Mouse (Mus musculus): ENCODE measurements around the gene Prok1.

Gene Prok1

GRCm38 (mm10) chr3:107239607-107240006 lies at the start of gene Prok1:
Prok1 (minus strand) TSS chr3:107239707.
- no peak for DNase-seq (ENCODE audit: low read depth, low spot score)

DNA sequence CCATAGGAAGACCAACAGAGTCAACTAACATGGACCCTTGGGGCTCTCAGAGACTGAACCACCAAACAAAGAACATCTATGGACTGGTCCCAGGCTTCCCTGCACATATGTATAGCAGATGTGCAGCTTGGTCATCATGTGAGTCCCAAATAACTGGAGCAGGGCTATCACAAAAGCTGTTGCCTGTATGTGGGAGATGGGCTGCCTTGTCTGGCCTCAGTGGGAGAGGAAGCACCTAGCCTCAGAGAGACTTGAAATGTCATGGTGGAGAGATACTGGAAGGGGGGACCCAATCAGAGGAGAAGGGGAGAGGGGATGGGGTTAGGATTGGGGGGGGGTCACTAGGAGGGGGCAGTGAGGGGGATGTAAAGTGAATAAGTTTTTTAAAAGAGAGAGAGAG lies 47.8 kb upstream of the Prok1 start:
- DNase-seq (ENCODE audit: low read depth, low spot score) = no peak

DNA sequence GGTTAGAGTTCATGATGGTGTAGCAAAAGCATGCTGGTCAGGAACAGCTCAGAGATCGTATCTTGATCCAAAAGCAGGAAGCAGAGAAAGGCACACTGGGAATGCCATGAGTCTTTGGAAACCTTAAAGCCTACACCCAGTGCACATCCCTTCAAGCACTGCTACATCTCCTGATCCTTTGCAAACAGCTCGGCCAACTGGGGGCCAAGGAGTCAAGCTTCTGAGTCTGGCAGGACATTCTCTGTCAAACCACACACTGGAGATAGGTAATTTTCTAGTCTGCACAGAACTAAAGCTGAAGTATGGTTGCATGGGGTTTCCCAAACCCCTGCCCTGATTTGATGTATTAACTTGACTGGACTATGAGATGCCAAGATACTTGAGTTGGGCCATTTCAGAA lies 46.6 kb upstream of the Prok1 start:
- no peak for DNase-seq (ENCODE audit: low read depth, low spot score)

DNA sequence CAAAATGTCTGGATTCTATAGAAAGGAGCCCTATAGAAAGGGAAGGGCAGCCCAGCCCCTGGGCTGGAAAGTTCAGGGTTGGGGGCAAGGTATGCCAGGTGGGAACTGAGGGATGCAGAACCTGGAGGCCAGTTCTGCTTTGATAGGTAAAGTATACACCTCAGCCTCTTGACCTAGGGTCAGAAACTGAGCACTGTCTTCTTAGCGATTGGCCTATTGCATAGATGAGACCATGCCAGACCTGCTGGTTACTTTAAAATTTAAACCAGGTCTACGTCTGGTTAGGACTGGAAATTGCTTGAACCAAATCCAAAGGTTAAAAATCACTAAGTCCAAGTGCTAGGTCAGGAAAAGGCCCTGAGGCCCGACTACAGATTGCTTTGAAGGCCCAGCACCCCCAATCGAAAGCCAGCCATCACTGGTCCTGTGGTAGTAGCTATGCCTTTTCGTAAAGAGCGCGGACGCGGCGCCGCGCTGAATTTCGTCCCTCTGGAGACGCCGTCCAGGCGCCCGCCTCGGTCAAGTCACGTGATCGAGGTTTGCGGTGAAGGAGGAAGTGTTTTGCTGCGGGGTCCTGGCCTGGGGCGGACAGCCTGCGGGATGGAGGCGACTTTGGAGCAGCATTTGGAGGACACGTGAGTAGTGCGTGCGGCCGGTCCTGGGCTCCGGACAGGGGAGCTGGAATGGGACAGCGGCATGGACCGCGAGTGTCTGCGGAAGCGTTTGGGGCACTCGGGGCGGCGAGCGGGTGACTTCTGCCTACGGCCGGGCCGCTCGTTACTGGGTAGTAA lies 39.2 kb upstream of the Prok1 start, which contains the start of gene Lamtor5:
TSS of gene Lamtor5 (plus strand) at position 380 of the 791 bp plus-strand sequence.
- peak; percentile 85 for DNase-seq (ENCODE audit: low read depth, low spot score)

DNA sequence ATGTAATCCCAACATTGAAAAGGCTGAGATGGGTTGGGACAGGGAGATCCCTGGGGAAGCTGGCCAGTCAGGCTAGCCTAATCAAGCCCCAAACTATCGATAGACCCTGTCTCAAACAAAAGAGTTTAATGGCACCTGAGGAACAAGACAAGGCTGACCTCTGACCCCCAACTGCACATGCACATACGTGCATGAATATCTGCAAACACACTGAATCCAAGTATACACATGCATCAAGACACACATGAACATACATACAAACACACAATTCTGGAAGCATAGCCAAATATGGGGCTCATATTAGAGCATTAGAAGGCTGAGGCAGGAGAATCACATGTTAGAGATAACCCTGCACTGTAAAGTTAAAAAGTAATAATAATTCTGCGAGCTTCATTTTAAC lies 37.1 kb upstream of the Prok1 start:
- no peak for DNase-seq (ENCODE audit: low read depth, low spot score)

DNA sequence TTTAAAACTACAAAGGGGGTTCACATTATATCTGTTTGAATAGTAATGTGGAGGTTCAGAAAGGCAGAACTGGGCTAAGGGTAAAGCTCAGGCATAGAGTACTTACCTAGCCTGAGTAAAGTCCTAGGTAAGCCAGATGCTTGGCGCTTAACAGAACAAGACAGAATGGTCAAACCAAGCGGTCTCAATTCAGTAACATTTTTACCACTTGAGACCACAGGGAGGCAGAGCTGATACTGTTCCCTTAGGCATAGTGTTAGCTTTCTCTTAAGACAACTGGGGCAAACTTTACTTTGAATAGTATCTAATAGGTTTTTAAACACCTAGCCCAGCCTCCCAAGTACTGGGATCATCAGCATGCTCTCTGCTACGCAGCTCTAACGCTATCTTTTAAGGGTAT lies 36.5 kb upstream of the Prok1 start:
- DNase-seq (ENCODE audit: low read depth, low spot score) = no peak

DNA sequence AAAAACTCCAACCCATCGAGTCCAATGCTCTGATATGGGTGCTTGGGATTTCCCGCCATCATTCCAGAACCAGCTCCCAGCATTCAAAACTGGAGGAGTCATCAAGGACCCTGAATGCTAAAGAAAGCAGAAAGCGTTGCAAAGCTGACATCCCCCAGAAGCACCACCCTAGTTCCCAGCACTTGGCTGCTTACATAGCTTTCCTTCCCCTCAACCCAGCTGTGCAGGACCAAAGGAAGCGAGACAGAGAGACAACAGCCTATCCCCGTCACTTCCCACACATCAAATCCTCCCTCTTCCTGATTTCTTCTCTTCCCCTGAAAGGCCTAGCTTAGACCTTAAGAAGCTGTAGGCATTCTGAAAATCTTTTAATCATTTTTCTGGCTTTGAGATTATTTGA lies 35.8 kb upstream of the Prok1 start:
- no peak for DNase-seq (ENCODE audit: low read depth, low spot score)

GRCm38 (mm10) chr3:107273820-107274219 lies 34.3 kb upstream of the Prok1 start:
- peak; percentile 56 for DNase-seq (ENCODE audit: low read depth, low spot score)

GRCm38 (mm10) chr3:107272433-107272832 lies 32.9 kb upstream of the Prok1 start:
- no peak for DNase-seq (ENCODE audit: low read depth, low spot score)

- DNase-seq (ENCODE audit: low read depth, low spot score) = no peak
Measured at GRCm38 (mm10) chr3:107266814-107267345, 27.4 kb upstream of the Prok1 start.

DNA sequence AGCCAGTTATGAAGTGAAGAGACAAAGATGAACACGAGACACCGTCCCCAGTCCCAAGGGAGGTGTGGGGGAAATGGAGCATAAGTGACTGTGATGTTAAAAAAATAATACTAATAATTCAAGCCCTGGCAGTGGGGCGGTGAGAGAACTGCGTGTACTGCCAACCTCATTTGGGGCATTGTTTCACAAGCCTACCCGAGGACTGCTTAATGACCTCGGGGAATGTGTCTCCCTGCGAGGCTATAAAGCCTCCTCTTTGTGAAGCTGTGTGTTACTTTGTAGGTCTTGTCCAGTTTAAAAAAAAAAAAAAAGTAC lies 22.3 kb upstream of the Prok1 start:
- DNase-seq (ENCODE audit: low read depth, low spot score) = no peak

DNA sequence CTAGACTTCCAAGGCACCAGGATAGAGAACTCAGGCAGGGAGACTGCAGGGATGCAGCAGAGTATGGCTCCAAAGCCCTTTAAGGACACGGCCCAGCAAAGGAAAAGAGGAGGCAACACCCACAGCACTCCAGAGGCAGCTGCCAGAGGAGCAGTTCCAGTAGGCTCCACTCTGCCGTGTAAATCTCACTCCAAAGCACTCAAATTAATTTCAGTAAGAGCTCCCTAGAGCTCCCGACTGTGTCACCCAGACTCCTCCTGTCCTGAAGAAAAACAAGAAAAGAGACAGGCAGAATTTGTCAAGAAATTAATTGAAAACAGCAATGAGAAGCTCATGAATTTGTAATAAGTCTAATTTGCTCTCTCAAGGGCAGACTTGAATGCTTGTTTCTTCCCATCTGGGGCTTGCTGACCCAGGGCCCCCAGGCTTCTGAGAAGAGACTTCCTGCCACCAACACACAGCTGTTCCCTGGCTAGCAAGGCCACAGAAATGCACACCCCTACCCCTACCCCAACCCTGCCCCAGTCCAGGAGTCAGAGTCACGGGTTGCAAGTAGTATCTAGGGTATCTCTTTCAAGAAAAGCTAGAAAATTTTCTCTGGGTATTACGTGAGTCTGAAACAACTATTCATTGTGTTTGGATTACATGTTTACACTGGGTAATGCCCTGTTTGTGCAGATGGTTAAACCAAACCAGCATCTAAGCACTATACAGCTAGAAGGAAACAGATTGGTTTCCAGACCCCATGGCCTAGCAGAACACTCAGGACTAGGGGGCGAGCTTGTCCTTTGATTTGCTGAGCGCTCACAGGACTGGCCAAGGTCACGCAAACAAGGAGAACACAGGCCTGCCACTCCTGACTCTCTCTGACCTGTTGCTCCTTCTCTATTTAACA lies 21.7 kb upstream of the Prok1 start:
- no peak for DNase-seq (ENCODE audit: low read depth, low spot score)

GRCm38 (mm10) chr3:107257924-107258323 lies 18.4 kb upstream of the Prok1 start:
- DNase-seq (ENCODE audit: low read depth, low spot score) = no peak

- no peak for DNase-seq (ENCODE audit: low read depth, low spot score)
Measured at GRCm38 (mm10) chr3:107256724-107257123, 17.2 kb upstream of the Prok1 start.

DNA sequence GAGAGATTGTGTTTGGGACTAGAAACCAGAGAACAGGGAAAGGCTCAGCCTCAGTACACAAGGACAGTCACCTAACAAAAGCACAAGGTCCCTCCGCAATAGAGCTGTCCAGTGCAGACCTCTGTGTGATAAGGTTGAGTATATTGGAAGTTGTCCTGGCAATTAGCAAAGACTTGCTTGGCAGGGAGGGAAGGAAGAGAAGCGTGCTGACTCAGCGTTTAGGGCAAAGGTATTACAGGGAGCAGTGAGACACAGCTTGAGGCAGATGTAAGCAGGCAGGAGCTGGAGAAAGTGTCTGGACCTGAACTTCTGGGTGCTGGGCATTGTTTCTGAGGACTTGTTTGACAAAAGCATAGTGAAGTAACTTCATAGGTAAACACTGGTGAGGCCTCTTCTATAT lies 16.5 kb upstream of the Prok1 start:
- DNase-seq (ENCODE audit: low read depth, low spot score) = no peak

- DNase-seq (ENCODE audit: low read depth, low spot score) = no peak
Measured at GRCm38 (mm10) chr3:107253925-107254324, 14.4 kb upstream of the Prok1 start.

- no peak for DNase-seq (ENCODE audit: low read depth, low spot score)
Measured at GRCm38 (mm10) chr3:107252035-107252434, 12.5 kb upstream of the Prok1 start.

- no peak for DNase-seq (ENCODE audit: low read depth, low spot score)
Measured at GRCm38 (mm10) chr3:107250320-107250719, 10.8 kb upstream of the Prok1 start.

DNA sequence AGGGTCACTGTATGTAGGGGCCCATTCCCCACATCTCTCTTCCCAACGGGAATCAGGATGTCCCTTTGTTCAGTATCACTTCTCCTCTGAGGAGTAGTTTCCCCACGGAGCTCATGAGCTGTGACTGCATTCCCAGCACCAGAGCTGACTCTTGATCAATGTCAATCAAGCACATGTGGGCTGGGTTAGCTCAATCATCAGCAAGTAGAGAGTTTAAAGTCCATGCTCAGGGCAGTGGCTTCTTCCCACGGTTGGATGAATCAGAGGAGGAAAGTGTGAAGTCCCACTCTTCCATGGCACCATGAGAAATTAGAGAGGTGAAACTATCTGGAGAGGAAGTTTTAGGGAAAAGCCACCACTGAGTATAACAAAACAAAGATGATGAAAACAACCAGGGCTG lies 9.5 kb upstream of the Prok1 start:
- DNase-seq (ENCODE audit: low read depth, low spot score) = no peak

DNA sequence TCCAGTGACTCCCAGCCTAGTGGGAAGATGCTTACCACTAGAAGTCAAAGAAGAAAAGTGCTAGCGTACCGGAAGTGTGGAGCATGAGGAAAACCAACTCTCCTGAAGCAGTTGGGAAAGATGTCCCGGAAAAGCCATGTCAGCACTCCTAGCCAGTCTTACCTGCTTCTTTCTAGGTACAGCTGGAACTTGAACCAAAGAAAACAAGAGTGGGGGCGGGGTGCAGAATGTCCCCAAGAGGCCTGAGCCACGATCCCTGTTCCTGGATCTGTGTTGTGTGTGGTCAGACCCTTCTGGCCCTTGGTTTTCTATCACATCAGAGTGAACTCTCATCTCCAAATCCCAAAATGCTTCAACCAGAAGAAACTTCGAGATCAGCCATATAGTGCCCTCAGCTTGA lies 7.4 kb upstream of the Prok1 start:
- no peak for DNase-seq (ENCODE audit: low read depth, low spot score)

DNA sequence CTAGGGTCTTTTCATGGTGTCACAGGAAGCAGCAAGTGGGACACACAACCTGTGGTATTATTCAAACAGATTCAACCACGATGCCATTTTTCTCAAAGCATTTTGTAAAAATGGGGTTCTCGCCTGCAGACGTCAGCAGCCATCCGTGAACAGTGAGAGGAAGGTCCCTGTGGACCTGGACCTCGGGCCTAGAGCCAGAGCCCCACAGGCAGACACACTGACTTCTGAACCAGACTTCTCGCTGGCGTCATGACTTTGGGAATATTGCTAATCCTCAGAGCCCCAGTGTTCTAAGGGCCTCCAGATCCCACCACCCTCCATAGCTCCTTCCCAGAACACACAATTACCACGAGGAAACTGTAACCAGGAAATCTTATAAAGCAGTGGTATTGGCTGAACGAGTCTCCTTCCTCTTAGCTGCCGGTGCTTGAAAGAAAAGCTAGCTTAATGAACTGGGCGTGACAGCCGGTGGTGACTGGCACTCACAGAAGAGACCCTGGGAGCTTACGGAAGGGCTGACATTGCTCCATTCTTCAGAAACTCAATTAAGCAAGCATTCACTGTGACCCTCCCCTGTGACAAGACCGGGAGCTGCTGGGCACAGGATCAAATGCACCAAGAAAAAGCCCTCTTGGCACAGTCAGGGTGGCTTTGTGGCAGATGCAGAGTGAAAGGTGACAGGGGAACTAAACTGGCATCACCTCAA lies 2.0 kb upstream of the Prok1 start:
- DNase-seq (ENCODE audit: low read depth, low spot score) = no peak

- DNase-seq (ENCODE audit: low read depth, low spot score) = no peak
Measured at GRCm38 (mm10) chr3:107238471-107238980, 981 bp downstream of the Prok1 start.

Data from embryo, embryonic 11.5 days (tissue).